Mouse (Mus musculus) lung, embryonic 15.5 days (tissue): ENCODE results near the gene Mia2. TPM values are rescaled to one million over a fixed set of nuclear protein-coding genes. Genes with fewer than 3 reads are reported as not detected.

Experiments
- ATAC-seq: fragments of 200-750 bp; cut with Nextera tagmentation; 2 replicates; pipeline ENCODE4 v1.8.0; 2017; ENCODE audit warnings: moderate number of reproducible peaks, borderline replicate concordance; ENCODE audit not compliant: low FRiP score, low TSS enrichment; ENCODE audit errors: extremely low read depth
- H3K27ac ChIP-seq: fragments of 300-500 bp; sonication (generic); 2 replicates; pipeline ENCODE4 v1.5.1; 2015; ENCODE audit warnings: moderate library complexity, mild to moderate bottlenecking, inconsistent platforms
- H3K27me3 ChIP-seq: fragments of 300-500 bp; sonication (generic); 2 replicates; pipeline ENCODE4 v1.6.1; 2015; ENCODE audit warnings: inconsistent platforms
- H3K36me3 ChIP-seq: fragments of 300-500 bp; sonication (generic); 2 replicates; pipeline ENCODE4 v1.6.1; 2015; ENCODE audit warnings: inconsistent platforms
- H3K4me1 ChIP-seq: fragments of 300-500 bp; sonication (generic); 2 replicates; pipeline ENCODE4 v1.6.1; 2015; ENCODE audit warnings: inconsistent platforms
- H3K4me2 ChIP-seq: fragments of 300-500 bp; sonication (generic); 2 replicates; pipeline ENCODE4 v1.6.1; 2015; ENCODE audit warnings: inconsistent platforms, mild to moderate bottlenecking, moderate library complexity
- H3K4me3 ChIP-seq: fragments of 300-500 bp; sonication (generic); 2 replicates; pipeline ENCODE4 v1.5.1; 2015; ENCODE audit warnings: mild to moderate bottlenecking, inconsistent platforms
- H3K9ac ChIP-seq: fragments of 300-500 bp; sonication (generic); 2 replicates; pipeline ENCODE4 v1.6.1; 2015; ENCODE audit warnings: inconsistent platforms
- H3K9me3 ChIP-seq: fragments of 300-500 bp; sonication (generic); 2 replicates; pipeline ENCODE4 v1.6.1; 2016; ENCODE audit warnings: inconsistent platforms
- WGBS: fragments of 180-500 bp; shearing (Covaris S2); methylation state at CpG from one replicate; pipeline ENCODE4 v1.1.7; 2015; 5-methylcytosine and 5-hydroxymethylcytosine counted together
- polyA plus RNA-seq: library from polyadenylated mRNA; unstranded; fragments of >200 nt; fragmentation: Nextera tagmentation; extraction: Ambion mirVana; gene quantifications from 2 replicates; pipeline ENCODE4 v1.2.1, GENCODE M21; 2015

Gene Mia2
- polyA plus RNA-seq, 1 experiment from 2014 or later, result 59.9 TPM

DNA sequence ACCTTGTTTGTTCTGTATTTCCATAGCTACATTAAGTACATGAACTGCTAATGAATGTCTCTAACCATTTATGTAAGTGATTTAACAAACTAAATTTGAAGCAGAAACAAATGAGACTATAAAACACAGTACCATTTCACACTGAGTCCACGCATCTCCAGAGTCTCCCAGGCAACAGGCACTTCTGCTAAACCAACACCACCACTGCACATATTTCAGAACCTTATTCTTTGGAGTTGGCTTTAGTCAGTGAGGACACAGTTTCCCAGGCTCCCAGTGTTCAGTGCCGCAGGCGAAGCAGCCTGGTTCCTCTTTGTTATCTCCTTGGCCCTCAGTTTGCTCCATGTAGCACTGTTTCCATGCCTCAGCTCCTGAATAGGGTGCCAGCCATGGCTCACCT, 82.2 kb downstream of the Mia2 start:
- Histone ChIP-seq H3K27me3 (no peaks in the 10 kb centered on the region), H3K9me3 (no peaks in the 10 kb centered on the region), H3K9ac (no peak overlapping the region), H3K4me1 (no peaks in the 10 kb centered on the region), H3K36me3 (peaks cover 77% of the 10 kb centered on the region), H3K4me2 (no peak overlapping the region), H3K27ac (no peak overlapping the region), H3K4me3 (no peak overlapping the region)
- WGBS, result 90% methylated on average over 3 of the region's 3 CpGs
- no peak for ATAC-seq

DNA sequence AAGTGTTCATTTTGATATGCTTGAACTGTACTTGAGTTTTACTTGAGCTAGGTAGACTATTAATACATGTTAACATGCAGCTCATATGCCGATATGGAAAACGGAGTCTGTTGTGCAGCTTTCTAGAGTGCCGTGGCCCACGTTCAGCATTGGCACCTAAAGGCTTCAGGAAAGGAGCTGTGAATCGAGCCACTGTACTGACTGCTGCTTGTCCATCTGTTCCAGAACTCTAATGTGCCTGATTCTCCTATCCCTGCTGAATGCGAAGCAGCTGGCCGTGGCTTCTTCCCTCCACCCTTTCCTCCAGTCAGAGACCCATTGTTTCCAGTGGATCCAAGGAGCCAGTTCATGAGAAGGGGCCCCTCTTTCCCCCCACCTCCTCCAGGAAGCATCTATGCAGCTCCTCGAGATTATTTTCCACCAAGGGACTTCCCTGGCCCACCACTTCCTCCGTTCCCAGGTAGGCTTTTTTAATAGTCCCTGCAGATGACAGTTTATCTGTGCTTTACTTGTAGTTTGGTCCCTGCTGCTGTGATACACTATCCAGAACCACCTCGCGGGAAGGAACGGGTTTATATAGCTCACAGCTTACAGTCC, 92.6 kb downstream of the Mia2 start:
- Histone ChIP-seq H3K27me3 (no peaks in the 10 kb centered on the region), H3K4me3 (no peak overlapping the region), H3K9ac (no peak overlapping the region), H3K27ac (no peak overlapping the region), H3K4me1 (no peaks in the 10 kb centered on the region), H3K9me3 (no peaks in the 10 kb centered on the region), H3K36me3 (peaks cover 45% of the 10 kb centered on the region), H3K4me2 (no peak overlapping the region)
- WGBS, result 86% methylated on average over 12 of the region's 12 CpGs
- no peak for ATAC-seq

DNA sequence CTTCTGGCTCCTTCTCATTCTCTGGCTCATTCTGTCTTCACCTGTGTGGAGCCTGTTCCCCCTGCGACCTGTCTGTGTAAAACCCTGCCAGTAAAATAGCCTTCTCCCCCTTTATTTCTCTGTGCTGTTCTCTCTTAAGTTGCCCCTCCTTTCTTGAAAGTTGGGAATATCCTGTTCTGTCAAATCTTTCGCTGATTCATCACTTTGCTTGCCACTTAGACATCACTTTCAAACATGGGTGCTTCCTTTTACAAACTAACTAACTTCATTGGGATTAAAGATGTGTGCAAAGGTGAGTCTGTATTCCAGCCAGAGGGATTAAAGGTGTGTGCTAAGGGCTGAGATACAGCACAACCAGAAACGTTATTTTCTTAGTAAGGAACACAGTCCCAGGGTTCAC, 98.0 kb downstream of the Mia2 start:
- no peak overlapping the region for H3K9ac ChIP-seq
- no peak overlapping the region for H3K27ac ChIP-seq
- no peaks in the 10 kb centered on the region for H3K9me3 ChIP-seq
- no peaks in the 10 kb centered on the region for H3K27me3 ChIP-seq
- H3K36me3 ChIP-seq, result peaks cover 3% of the 10 kb centered on the region; the same call in 1 of the 2 replicates
- H3K4me3 ChIP-seq, result no peak overlapping the region
- H3K4me2 ChIP-seq, result no peak overlapping the region
- no peak for ATAC-seq
- no peaks in the 10 kb centered on the region for H3K4me1 ChIP-seq
- 72% methylated on average over 3 of the region's 3 CpGs for WGBS

DNA sequence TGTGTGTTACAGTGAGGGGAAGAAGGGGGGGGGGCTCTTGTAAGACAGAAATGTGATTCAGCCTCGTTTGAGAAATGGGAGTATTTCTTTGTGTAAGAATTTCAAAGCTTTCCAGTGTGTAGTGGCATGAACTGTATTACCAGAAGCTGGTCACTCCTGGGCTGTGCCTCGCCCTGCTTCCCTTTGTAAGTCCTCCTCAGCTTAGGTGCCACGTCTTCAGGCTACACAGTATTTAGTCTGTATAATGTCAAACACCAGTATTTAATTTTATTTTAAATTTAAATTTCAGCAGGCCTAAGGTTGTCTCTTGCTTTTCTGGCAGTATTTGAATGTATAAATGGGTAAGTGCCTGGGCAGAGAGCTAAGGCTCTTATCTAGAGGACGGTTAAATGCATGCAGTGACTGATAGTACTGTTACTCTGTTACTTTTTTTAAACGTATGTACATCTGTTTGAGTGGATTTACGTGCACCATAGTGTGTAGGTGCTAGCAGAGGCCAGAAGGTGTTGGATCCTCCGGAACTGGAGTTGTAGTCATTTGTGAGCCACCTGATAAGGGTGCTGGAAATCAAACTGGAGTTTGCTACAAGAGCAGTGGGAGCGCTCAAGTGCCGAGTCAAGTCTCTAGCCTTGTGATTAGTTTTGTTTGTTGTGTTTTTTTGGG, 98.9 kb downstream of the Mia2 start:
- ATAC-seq, result no peak
- Histone ChIP-seq H3K4me1 (no peaks in the 10 kb centered on the region), H3K4me2 (no peak overlapping the region), H3K9ac (no peak overlapping the region), H3K36me3 (peaks cover 5% of the 10 kb centered on the region), H3K4me3 (no peak overlapping the region), H3K9me3 (no peaks in the 10 kb centered on the region), H3K27ac (no peak overlapping the region), H3K27me3 (no peaks in the 10 kb centered on the region)
- WGBS, result 61% methylated on average over 9 of the region's 9 CpGs

DNA sequence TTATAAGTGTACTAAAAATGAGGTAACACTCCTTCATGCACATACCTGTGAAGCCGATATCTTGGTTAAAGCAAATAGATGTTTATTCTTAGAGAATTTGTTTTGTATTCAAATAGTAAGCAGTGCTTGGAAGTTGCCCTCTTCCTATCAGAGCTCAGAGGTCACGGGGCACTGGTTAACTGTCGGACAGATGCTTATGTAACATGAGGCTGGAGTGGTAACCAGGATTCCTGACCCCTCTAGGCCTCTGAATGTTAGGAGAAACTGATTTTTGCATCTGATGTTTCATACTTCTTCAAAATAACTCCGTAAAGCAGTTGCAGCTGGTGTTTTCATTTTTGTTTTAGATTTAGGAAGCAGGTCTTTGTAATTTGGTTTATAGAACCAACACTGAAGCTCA, 99.5 kb downstream of the Mia2 start:
- ATAC-seq, result no peak
- Histone ChIP-seq H3K27me3 (no peaks in the 10 kb centered on the region), H3K4me1 (no peaks in the 10 kb centered on the region), H3K36me3 (peaks cover 10% of the 10 kb centered on the region), H3K9ac (no peak overlapping the region), H3K4me3 (no peak overlapping the region), H3K4me2 (no peak overlapping the region), H3K27ac (no peak overlapping the region), H3K9me3 (no peaks in the 10 kb centered on the region)
- 76% methylated on average over 4 of the region's 4 CpGs for WGBS

DNA sequence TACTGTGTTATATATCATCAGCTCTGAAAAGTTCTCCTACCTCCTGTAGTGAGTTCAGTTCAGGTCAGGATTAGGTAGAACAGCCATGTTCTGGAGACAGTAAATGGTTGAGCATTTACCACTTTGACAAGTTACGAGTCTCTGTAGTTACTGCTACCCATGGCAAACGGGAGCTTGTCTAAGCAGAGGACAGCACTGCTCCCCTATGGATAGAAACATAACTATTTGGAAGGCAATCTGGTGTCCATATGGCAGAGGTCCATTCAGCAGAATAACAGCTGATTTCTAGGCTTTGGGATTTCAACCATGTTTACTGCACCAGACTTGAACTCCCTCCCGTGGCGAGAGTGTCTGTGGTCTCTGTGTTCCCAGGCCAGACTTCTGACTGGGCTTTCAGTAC, 100.3 kb downstream of the Mia2 start:
- Histone ChIP-seq H3K36me3 (peaks cover 7% of the 10 kb centered on the region), H3K9me3 (no peaks in the 10 kb centered on the region), H3K27me3 (no peaks in the 10 kb centered on the region), H3K4me2 (no peak overlapping the region), H3K4me3 (no peak overlapping the region), H3K27ac (no peak overlapping the region), H3K4me1 (no peaks in the 10 kb centered on the region), H3K9ac (no peak overlapping the region)
- ATAC-seq, result no peak
- 88% methylated on average over 4 of the region's 4 CpGs for WGBS

DNA sequence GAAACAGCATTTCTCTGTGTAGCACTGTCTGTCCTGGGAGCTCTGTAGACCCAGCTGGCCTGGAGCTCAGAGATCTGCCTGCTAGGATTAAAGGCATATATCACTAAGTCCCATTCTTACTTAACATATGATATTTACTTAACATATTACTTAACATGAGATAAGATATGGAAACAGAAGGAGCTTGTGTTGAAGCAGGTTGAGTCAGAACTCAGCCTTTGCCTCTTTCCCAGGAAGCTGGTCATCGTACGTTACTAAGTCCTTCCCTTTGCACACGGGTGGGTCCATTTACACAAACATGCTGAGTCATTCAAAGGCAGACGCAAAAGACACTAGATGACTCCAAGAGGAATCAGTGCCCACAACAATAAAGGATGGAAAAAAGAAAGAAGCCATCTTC, 103.2 kb downstream of the Mia2 start:
- Histone ChIP-seq H3K9me3 (no peaks in the 10 kb centered on the region), H3K27me3 (no peaks in the 10 kb centered on the region), H3K4me3 (no peak overlapping the region), H3K4me2 (no peak overlapping the region), H3K4me1 (no peaks in the 10 kb centered on the region), H3K9ac (no peak overlapping the region), H3K36me3 (peaks cover 10% of the 10 kb centered on the region), H3K27ac (no peak overlapping the region)
- WGBS, result 52% methylated on average over 4 of the region's 4 CpGs
- no peak for ATAC-seq

DNA sequence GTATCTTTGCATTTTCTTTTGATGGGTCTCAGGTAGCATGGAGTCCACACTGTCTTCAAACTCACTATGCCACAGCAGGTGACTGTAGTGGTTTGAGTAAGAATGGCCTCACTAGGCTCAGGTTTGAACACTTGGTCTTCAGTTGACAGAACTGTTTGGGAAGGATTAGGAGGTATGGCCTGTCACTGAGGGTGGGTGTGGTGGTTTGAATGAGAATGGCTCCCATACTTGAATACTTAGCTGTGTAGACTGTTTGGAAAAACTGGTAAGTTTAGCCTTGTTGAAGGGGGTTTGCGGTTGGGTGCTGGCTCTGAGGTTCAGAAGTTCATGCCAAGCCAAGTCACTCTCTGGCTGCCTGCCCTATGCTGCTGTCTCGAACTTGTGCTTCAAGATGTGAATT, 103.8 kb downstream of the Mia2 start:
- Histone ChIP-seq H3K4me2 (no peak overlapping the region), H3K36me3 (peaks cover 15% of the 10 kb centered on the region), H3K4me1 (no peaks in the 10 kb centered on the region), H3K27ac (no peak overlapping the region), H3K4me3 (no peak overlapping the region), H3K27me3 (no peaks in the 10 kb centered on the region), H3K9me3 (no peaks in the 10 kb centered on the region), H3K9ac (no peak overlapping the region)
- no peak for ATAC-seq
- WGBS, result 90% methylated on average over 2 of the region's 2 CpGs

DNA sequence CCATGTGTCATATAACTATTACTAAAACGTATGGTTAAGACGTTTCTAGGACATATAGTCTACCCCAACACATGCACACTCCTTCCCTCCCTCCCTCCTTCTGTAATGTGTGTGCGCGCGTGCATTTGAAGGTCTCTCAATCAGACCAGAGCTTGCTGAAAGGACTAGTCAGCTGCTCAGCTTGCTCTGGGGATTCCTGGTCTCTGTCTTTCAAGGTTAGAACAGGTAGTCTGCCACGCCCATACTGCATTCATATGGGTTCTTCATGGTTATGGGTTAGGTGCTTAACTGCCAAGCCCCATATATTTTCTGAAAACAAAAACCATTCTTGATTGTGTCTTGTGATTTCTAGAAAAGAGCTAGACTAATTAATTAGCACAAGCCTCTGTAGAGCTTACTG, 110.0 kb downstream of the Mia2 start:
- Histone ChIP-seq H3K4me2 (no peak overlapping the region), H3K4me3 (no peak overlapping the region), H3K27ac (no peak overlapping the region), H3K27me3 (no peaks in the 10 kb centered on the region), H3K9me3 (no peaks in the 10 kb centered on the region), H3K4me1 (no peaks in the 10 kb centered on the region; the same call in 1 of the 2 replicates), H3K9ac (no peak overlapping the region), H3K36me3 (peaks cover 12% of the 10 kb centered on the region; the same call in 1 of the 2 replicates)
- ATAC-seq, result no peak
- 89% methylated on average over 6 of the region's 6 CpGs for WGBS

DNA sequence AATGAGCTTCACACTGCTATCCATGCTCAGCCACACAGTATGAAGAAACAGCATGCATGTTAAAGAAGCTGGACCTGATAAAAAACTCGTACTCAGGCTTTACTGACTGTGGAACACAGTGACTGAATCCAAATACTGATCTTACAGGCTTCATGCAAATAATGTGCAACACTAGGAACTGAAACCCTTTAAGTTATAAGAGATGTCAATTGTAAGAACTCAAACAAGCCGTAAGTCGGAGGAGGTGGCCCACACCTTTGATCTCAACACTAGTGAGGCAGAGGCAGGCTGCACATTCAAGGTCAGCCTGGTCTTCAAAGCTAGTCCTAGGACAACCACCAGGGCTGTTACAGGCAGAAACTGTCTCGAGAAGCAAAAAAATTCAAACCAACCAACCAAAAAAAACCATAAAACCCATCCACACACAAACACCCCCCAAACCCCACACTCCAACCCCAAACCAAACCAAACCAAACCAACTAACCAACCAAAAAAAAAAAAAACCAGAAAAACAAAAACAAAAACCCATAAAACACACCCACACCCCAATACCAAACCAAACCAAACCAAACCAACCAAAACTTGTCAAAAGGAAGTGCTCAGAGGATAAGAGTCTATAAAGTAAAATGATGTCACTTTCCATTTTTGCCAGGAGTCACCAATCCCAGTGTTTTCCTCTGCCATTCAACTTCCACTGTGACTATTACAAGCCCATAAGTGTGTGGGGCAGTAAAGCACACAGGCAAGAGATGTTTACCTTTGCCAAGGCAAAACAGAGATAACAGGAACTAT, 110.8 kb downstream of the Mia2 start:
- H3K36me3 ChIP-seq, result peaks cover 12% of the 10 kb centered on the region; the same call in 1 of the 2 replicates
- 91% methylated on average over 4 of the region's 4 CpGs for WGBS
- ATAC-seq, result no peak
- no peak overlapping the region for H3K4me3 ChIP-seq
- H3K4me2 ChIP-seq, result no peak overlapping the region
- H3K27me3 ChIP-seq, result no peaks in the 10 kb centered on the region
- no peaks in the 10 kb centered on the region for H3K9me3 ChIP-seq
- H3K4me1 ChIP-seq, result no peaks in the 10 kb centered on the region; the same call in 1 of the 2 replicates
- H3K27ac ChIP-seq, result no peak overlapping the region
- no peak overlapping the region for H3K9ac ChIP-seq

DNA sequence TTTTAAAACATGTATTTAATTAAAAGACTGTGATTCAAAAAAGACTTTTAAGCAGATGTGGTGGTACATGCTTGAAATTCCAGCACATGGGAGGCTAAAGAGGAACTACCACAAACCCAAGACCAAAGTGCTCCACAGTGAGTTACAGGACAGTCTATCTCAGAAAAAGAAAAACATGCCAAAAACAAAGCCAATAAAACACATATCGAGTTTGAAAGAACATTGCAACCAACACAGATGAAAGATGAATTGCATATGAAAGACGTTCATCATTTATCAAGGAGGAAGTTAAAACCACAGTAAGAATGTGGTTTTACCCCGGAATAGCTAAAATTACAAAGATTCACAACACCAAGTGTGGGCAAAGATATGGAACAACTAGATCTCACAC, 111.4 kb downstream of the Mia2 start:
- ATAC-seq, result no peak
- peaks cover 12% of the 10 kb centered on the region; the same call in 1 of the 2 replicates for H3K36me3 ChIP-seq
- H3K27ac ChIP-seq, result no peak overlapping the region
- H3K9me3 ChIP-seq, result no peaks in the 10 kb centered on the region
- H3K4me3 ChIP-seq, result no peak overlapping the region
- H3K9ac ChIP-seq, result no peak overlapping the region
- WGBS, result 80% methylated on average over 3 of the region's 3 CpGs
- no peak overlapping the region for H3K4me2 ChIP-seq
- no peaks in the 10 kb centered on the region; the same call in 1 of the 2 replicates for H3K4me1 ChIP-seq
- no peaks in the 10 kb centered on the region for H3K27me3 ChIP-seq

DNA sequence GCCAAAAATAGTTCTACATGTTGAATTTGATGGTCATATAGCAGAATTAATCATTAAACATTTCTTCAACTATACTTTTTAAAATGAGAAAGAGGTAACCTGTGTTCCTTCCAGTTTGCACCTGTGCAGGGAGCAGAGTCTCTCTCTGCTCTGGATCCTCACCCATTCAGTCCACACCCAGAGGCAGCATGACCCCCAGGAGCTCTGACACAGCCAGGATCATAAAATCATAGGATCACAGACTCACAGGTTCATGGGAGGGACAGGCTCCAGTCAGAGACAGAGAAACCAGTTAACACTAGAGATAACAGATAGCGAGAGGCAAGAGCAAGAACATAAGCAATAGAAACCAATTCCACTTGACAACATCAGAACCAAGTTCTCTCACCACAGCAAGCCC, 112.2 kb downstream of the Mia2 start:
- no peak overlapping the region for H3K9ac ChIP-seq
- H3K4me1 ChIP-seq, result no peaks in the 10 kb centered on the region; the same call in 1 of the 2 replicates
- H3K4me3 ChIP-seq, result no peak overlapping the region
- WGBS, result 82% methylated on average over 1 of the region's 1 CpGs
- no peak overlapping the region for H3K27ac ChIP-seq
- H3K4me2 ChIP-seq, result no peak overlapping the region
- no peak for ATAC-seq
- H3K9me3 ChIP-seq, result no peaks in the 10 kb centered on the region
- H3K27me3 ChIP-seq, result no peaks in the 10 kb centered on the region
- H3K36me3 ChIP-seq, result peaks cover 12% of the 10 kb centered on the region; the same call in 1 of the 2 replicates
